Mouse (Mus musculus): ENCODE measurements around the gene Zcrb1. TPM values are rescaled to one million over a fixed set of nuclear protein-coding genes. Genes with fewer than 3 reads are reported as not detected.
"Not testable (repeated sequence)": the region's sequence is repeated elsewhere in the genome, so short reads cannot be mapped to it uniquely, and the experiment has no call there.

Zcrb1 gene
- polyA plus RNA-seq, 1 experiment from 2014 or later = 126 TPM

- 0 out of 2 replicates have a peak, but pooled peaks cover 3% of the 10 kb centered on the region for H3K4me1 ChIP-seq
- no peak overlapping the region for H3K4me3 ChIP-seq (replicated peaks)
- H3K4me2 ChIP-seq = no peak overlapping the region
- H3K27ac ChIP-seq = no peak overlapping the region
- no peak overlapping the region for H3K9ac ChIP-seq
- no peaks in the 10 kb centered on the region for H3K27me3 ChIP-seq
- H3K9me3 ChIP-seq (replicated peaks) = no peaks in the 10 kb centered on the region
- ATAC-seq (replicated peaks; ENCODE audit: low FRiP score) = no peak
- 83% methylated on average over 7 of the region's 7 CpGs for WGBS
- H3K36me3 ChIP-seq = peaks cover 21% of the 10 kb centered on the region
Measured at GRCm38 (mm10) chr15:93405446-93405986, 7.4 kb upstream of the Zcrb1 start.

- H3K4me2 ChIP-seq = no peak overlapping the region
- H3K27me3 ChIP-seq = no peaks in the 10 kb centered on the region
- no peaks in the 10 kb centered on the region for H3K9me3 ChIP-seq (replicated peaks)
- no peak overlapping the region for H3K4me3 ChIP-seq (replicated peaks)
- no peak overlapping the region for H3K27ac ChIP-seq
- ATAC-seq (replicated peaks; ENCODE audit: low FRiP score) = no peak
- H3K4me1 ChIP-seq = peaks cover 7% of the 10 kb centered on the region
- no peak overlapping the region for H3K9ac ChIP-seq
- H3K36me3 ChIP-seq = peaks cover 16% of the 10 kb centered on the region
Measured at GRCm38 (mm10) chr15:93404849-93405248, 6.7 kb upstream of the Zcrb1 start.

GRCm38 (mm10) chr15:93402730-93403129 is 4.6 kb upstream of the Zcrb1 start:
- Histone ChIP-seq H3K27ac (no peak overlapping the region), H3K9ac (no peak overlapping the region), H3K4me1 (peaks cover 20% of the 10 kb centered on the region), H3K9me3 (replicated peaks) (no peaks in the 10 kb centered on the region), H3K27me3 (no peaks in the 10 kb centered on the region), H3K4me3 (replicated peaks) (no peak overlapping the region), H3K4me2 (no peak overlapping the region), H3K36me3 (peaks cover 5% of the 10 kb centered on the region)
- 96% methylated on average over 2 of the region's 2 CpGs for WGBS
- ATAC-seq (replicated peaks; ENCODE audit: low FRiP score) = no peak

- Histone ChIP-seq H3K27me3 (no peaks in the 10 kb centered on the region), H3K4me1 (peaks cover 29% of the 10 kb centered on the region), H3K27ac (no peak overlapping the region), H3K9ac (no peak overlapping the region), H3K9me3 (replicated peaks) (no peaks in the 10 kb centered on the region), H3K36me3 (peaks cover 2% of the 10 kb centered on the region), H3K4me3 (replicated peaks) (no peak overlapping the region), H3K4me2 (no peak overlapping the region)
- ATAC-seq (replicated peaks; ENCODE audit: low FRiP score) = no peak
- 79% methylated on average over 4 of the region's 4 CpGs for WGBS
Measured at GRCm38 (mm10) chr15:93401446-93401845, 3.3 kb upstream of the Zcrb1 start.

GRCm38 (mm10) chr15:93398699-93399540 is 786 bp upstream of the Zcrb1 start:
- peak; percentile 20; the same call in 1 of the 2 replicates for ATAC-seq (replicated peaks; ENCODE audit: low FRiP score)
- H3K9me3 ChIP-seq (replicated peaks) = no peaks in the 10 kb centered on the region
- H3K4me1 ChIP-seq = peaks cover 31% of the 10 kb centered on the region
- H3K27ac ChIP-seq = peak overlapping the region; percentile 92
- H3K4me2 ChIP-seq = peak overlapping the region; percentile 78
- H3K36me3 ChIP-seq = peaks cover 18% of the 10 kb centered on the region
- H3K4me3 ChIP-seq (replicated peaks) = peak overlapping the region; percentile 90
- H3K27me3 ChIP-seq = no peaks in the 10 kb centered on the region
- peak overlapping the region; percentile 93 for H3K9ac ChIP-seq
- 2% methylated on average over 36 of the region's 36 CpGs for WGBS

- 1% methylated on average over 11 of the region's 11 CpGs for WGBS
- ATAC-seq (replicated peaks; ENCODE audit: low FRiP score) = no peak
Measured at GRCm38 (mm10) chr15:93397269-93397668, 865 bp downstream of the Zcrb1 start.

GRCm38 (mm10) chr15:93381337-93381736 is 16.8 kb downstream of the Zcrb1 start:
- H3K27ac ChIP-seq = no peak overlapping the region
- no peak overlapping the region for H3K9ac ChIP-seq
- H3K36me3 ChIP-seq = peaks cover 21% of the 10 kb centered on the region
- WGBS = 54% methylated on average over 5 of the region's 5 CpGs
- H3K27me3 ChIP-seq = no peaks in the 10 kb centered on the region
- no peak for ATAC-seq (replicated peaks; ENCODE audit: low FRiP score)
- no peak overlapping the region for H3K4me2 ChIP-seq
- no peaks in the 10 kb centered on the region for H3K9me3 ChIP-seq (replicated peaks)
- no peaks in the 10 kb centered on the region for H3K4me1 ChIP-seq
- H3K4me3 ChIP-seq (replicated peaks) = no peak overlapping the region

More at GRCm38 (mm10) chr15:93397269-93397668, 865 bp downstream of the Zcrb1 start:
- H3K9me3 ChIP-seq (replicated peaks) = no peaks in the 10 kb centered on the region
- H3K9ac ChIP-seq = peak overlapping the region; percentile 93
- H3K36me3 ChIP-seq = peaks cover 34% of the 10 kb centered on the region
- no peaks in the 10 kb centered on the region for H3K27me3 ChIP-seq
- peak overlapping the region; percentile 78 for H3K4me2 ChIP-seq
- H3K4me1 ChIP-seq = peaks cover 31% of the 10 kb centered on the region
- H3K4me3 ChIP-seq (replicated peaks) = peak overlapping the region; percentile 90
- H3K27ac ChIP-seq = no peak overlapping the region

GRCm38 (mm10) chr15:93379177-93379576 is 19.0 kb downstream of the Zcrb1 start:
- H3K9me3 ChIP-seq (replicated peaks) = no peaks in the 10 kb centered on the region
- no peaks in the 10 kb centered on the region for H3K27me3 ChIP-seq
- no peak overlapping the region for H3K27ac ChIP-seq
- no peak overlapping the region for H3K9ac ChIP-seq
- H3K36me3 ChIP-seq = peaks cover 4% of the 10 kb centered on the region; the same call in 1 of the 2 replicates
- ATAC-seq (replicated peaks; ENCODE audit: low FRiP score) = no peak
- 78% methylated on average over 3 of the region's 3 CpGs for WGBS
- H3K4me3 ChIP-seq (replicated peaks) = no peak overlapping the region
- H3K4me2 ChIP-seq = no peak overlapping the region
- H3K4me1 ChIP-seq = no peaks in the 10 kb centered on the region

GRCm38 (mm10) chr15:93375696-93376095 is 22.4 kb downstream of the Zcrb1 start:
- ATAC-seq (replicated peaks; ENCODE audit: low FRiP score) = no peak
- Histone ChIP-seq H3K4me1 (no peaks in the 10 kb centered on the region), H3K4me2 (no peak overlapping the region), H3K27ac (no peak overlapping the region), H3K27me3 (no peaks in the 10 kb centered on the region), H3K9me3 (replicated peaks) (no peaks in the 10 kb centered on the region), H3K36me3 (no peaks in the 10 kb centered on the region), H3K4me3 (replicated peaks) (no peak overlapping the region), H3K9ac (no peak overlapping the region)
- 93% methylated on average over 5 of the region's 5 CpGs for WGBS

- not testable (repeated sequence) for H3K36me3 ChIP-seq; ATAC-seq (replicated peaks; ENCODE audit: low FRiP score); H3K9ac ChIP-seq; H3K27me3 ChIP-seq; H3K9me3 ChIP-seq (replicated peaks); H3K4me3 ChIP-seq (replicated peaks); H3K27ac ChIP-seq; H3K4me2 ChIP-seq
- peaks cover 14% of the 10 kb centered on the region for H3K4me1 ChIP-seq
Measured at GRCm38 (mm10) chr15:93372525-93373119, 25.5 kb downstream of the Zcrb1 start.

GRCm38 (mm10) chr15:93371838-93372237 is 26.3 kb downstream of the Zcrb1 start:
- no peak overlapping the region for H3K4me3 ChIP-seq (replicated peaks)
- no peaks in the 10 kb centered on the region for H3K27me3 ChIP-seq
- H3K4me1 ChIP-seq = peaks cover 14% of the 10 kb centered on the region
- H3K27ac ChIP-seq = no peak overlapping the region
- WGBS = 82% methylated on average over 2 of the region's 2 CpGs
- no peaks in the 10 kb centered on the region for H3K36me3 ChIP-seq
- no peaks in the 10 kb centered on the region for H3K9me3 ChIP-seq (replicated peaks)
- H3K4me2 ChIP-seq = no peak overlapping the region
- ATAC-seq (replicated peaks; ENCODE audit: low FRiP score) = no peak
- no peak overlapping the region for H3K9ac ChIP-seq

GRCm38 (mm10) chr15:93368558-93368957 is 29.6 kb downstream of the Zcrb1 start:
- Histone ChIP-seq H3K4me1 (peaks cover 14% of the 10 kb centered on the region), H3K4me2 (peak overlapping the region; percentile 36)
- ATAC-seq (replicated peaks; ENCODE audit: low FRiP score) = peak; percentile 90

More at GRCm38 (mm10) chr15:93368558-93368957, 29.6 kb downstream of the Zcrb1 start:
- Histone ChIP-seq H3K9me3 (replicated peaks) (no peaks in the 10 kb centered on the region), H3K9ac (no peak overlapping the region), H3K4me3 (replicated peaks) (no peak overlapping the region), H3K36me3 (no peaks in the 10 kb centered on the region), H3K27ac (no peak overlapping the region), H3K27me3 (no peaks in the 10 kb centered on the region)
- 21% methylated on average over 9 of the region's 9 CpGs for WGBS

All from kidney, embryonic 15.5 days (tissue).